Mouse (Mus musculus): ENCODE measurements around the gene Pon3.
"Not testable (repeated sequence)": the region's sequence is repeated elsewhere in the genome, so short reads cannot be mapped to it uniquely, and the experiment has no call there.

Pon3 gene

GRCm38 (mm10) chr6:5245926-5246325, 10.2 kb downstream of the Pon3 start:
- no peak for DNase-seq

DNA sequence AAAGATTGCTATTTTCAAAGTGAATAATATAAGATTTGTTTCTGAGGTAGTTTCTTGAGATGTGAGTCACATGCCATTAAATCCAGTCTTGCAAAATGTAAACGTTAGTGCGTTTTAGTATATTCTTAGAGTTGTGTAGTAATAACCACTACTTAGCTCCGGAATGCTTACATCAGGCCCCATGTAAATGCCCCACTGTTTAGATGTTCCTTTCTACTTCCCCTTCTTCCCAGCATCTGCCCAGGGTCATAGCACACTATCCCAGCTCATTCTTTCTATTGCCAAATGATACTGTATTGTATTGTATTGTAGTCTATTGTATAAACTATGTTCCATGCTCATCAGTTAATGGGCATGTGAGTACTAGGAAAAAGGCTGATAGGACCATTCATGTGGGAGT, 17.3 kb downstream of the Pon3 start:
- no peak for DNase-seq

- no peak for DNase-seq
Observed at GRCm38 (mm10) chr6:5237510-5237909, 18.6 kb downstream of the Pon3 start.

DNA sequence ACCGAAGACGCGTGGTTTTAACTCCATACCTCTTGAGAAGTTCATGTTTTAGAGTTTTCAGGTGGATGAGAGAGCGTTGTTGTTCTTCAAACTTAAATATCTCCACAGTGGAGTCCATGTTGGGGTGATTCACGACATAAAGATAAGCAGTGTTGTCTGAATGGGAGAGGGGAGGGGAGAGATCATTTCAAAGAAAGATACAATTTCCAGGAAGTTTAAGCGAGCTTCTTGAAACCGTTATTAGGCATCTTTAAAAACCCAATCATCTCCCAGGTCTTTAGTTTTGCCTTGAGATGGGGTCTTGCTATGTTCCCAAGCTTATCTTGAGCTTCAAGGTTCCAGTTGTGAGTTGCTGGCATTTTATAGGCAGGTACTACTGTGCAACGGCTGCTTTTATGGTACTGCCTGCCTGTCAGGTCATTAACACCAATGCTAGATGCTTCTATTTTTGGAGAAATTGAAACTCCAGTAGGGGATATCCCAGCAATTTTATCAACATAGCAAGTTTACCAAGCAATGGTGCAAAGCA, 19.2 kb downstream of the Pon3 start:
- no peak for DNase-seq

- no peak for DNase-seq
Observed at GRCm38 (mm10) chr6:5234563-5234962, 21.5 kb downstream of the Pon3 start.

DNA sequence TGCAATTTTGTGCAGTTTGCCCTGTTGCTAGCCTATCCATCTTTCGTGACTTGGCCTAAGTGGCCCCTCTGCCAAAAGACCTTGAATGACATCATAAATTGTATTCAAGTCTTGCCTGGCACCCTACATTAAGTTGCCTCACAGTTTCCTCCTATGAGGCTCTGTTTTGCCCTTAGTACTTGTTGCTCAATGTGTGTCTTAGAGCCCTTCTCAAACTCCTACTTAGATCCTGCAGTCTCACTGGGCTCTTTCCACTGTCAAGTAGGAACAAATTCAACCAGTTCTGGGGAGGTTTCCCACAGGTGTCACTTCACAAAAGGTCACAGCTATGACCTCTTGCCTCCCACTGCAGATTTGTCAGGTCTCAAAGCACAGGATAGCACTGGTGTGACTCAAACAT, 22.3 kb downstream of the Pon3 start:
- DNase-seq: no peak

- DNase-seq: no peak
Observed at GRCm38 (mm10) chr6:5232022-5232421, 24.1 kb downstream of the Pon3 start.

- DNase-seq: peak; percentile 13
Observed at GRCm38 (mm10) chr6:5230261-5230660, 25.8 kb downstream of the Pon3 start.

- DNase-seq: not testable (repeated sequence)
Observed at GRCm38 (mm10) chr6:5223551-5223950, 32.5 kb downstream of the Pon3 start.

GRCm38 (mm10) chr6:5222080-5222479, 34.0 kb downstream of the Pon3 start:
- DNase-seq: no peak

- DNase-seq: no peak
Observed at GRCm38 (mm10) chr6:5218190-5218589, 37.9 kb downstream of the Pon3 start.

DNA sequence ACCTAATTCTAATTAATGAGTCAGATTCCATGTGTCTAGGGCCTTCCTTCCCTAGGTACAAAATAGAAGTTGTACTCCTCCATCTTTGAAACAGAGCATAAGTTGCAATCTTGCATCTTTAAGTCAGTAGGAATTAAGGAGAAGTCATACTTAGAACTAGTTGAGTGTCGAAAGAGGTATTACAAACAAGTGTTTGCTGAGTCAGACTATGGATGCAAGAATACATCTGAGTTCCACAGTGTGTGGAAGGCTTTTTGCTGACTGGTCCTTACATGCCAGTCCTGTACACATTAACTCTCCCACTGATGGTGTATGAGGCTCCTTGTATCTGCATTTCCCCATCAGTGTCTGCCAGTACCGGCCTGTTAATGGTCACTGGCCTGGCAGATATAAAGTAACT, 48.3 kb downstream of the Pon3 start:
- no peak for DNase-seq

GRCm38 (mm10) chr6:5199916-5200315, 56.2 kb downstream of the Pon3 start:
- DNase-seq: no peak

DNA sequence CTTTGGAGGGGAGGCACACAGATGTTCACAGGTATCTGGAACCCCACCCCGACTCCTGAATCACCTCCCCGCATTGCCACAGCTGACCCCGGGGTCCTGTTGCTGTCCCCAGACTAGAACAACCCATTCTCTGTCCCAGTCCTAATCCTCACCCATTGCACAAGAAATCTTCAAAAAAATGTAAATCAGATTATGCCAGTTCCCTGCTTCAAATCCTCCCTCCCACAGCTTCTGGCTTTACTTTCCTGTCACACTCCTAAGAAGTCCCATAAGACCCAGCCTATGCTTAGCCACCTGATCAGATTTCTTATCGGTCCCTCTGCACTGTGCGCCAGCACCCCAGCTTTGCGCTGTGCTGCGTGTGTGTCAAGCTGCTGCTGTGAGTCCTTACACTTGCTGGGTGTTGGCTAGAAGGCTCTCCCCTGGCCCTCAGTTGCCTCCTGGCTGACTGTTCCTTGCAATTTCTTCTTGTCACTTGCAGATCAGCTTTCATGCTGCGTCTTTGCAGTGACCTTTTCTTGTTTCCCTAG, 56.6 kb downstream of the Pon3 start:
- no peak for DNase-seq

GRCm38 (mm10) chr6:5198590-5198989, 57.5 kb downstream of the Pon3 start:
- DNase-seq: no peak

- no peak for DNase-seq
Observed at GRCm38 (mm10) chr6:5193693-5194092, 62.4 kb downstream of the Pon3 start, which contains the start of gene Pon1. TSS of gene Pon1 (minus strand) at chr6:5193946.

- no peak for DNase-seq
Observed at GRCm38 (mm10) chr6:5190761-5191160, 65.3 kb downstream of the Pon3 start.

DNA sequence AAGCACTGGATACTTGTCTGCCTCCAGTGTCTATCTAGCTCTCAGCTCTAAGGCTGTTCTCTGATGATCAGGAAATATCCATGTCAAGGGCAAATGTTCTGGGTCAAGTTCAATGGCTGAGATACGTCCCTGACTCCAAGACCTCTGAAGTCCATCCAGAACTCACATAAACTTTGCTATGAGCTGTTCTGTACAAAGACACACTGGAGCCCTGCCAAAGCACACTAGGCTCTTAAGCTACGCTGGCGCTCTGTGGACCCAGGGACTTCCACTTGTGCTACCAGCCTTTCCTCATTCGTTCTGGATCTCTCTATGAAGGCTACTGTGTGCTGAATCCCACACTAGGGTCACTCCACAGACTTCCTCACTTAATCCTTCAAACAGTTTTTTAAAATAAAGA, 66.6 kb downstream of the Pon3 start:
- peak; percentile 58 for DNase-seq

- DNase-seq: no peak
Observed at GRCm38 (mm10) chr6:5188938-5189337, 67.1 kb downstream of the Pon3 start.

GRCm38 (mm10) chr6:5188036-5188435, 68.0 kb downstream of the Pon3 start:
- DNase-seq: no peak

- no peak for DNase-seq
Observed at GRCm38 (mm10) chr6:5187586-5187985, 68.5 kb downstream of the Pon3 start.

DNA sequence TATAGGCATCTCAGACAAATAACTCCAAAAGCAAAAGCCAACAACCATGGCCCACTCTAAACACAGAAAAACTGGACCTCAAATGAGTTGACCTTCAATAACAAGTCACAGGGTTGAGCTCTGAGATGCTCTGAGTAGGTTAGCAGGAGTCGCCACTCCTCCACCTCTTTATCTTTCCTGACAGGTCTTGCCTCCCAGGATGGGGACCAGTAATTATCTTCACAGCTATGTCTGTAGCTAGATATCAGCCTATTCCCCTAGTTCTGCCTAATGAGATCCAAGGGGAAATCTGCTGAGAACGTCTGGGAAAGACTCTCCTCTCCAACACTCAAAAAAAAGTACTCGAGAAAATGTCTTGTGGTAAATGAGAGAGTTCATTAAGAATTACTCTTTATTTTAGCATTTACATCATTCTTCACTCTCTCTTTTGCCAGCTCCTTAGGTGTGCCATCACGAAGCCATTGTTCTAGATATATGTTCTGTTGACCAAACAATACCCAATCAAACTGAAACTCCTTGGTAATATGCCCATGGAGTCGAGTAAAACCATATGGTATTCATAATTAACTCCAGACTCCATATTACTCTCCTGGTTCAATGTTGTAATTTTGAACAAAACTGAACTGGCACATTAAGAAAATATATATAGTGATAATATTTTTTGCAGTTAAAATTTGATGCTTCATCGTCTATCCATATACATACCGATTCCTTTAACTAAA, 69.7 kb downstream of the Pon3 start:
- DNase-seq: no peak

GRCm38 (mm10) chr6:5180645-5181044, 75.4 kb downstream of the Pon3 start:
- DNase-seq: no peak

GRCm38 (mm10) chr6:5179189-5179588, 76.9 kb downstream of the Pon3 start:
- DNase-seq: no peak
